ENCODE assay signal across 9 mouse cellular contexts in genomic region chr6:91807169-91807568, GRCm38 (mm10). TPM values are rescaled to one million over a fixed set of nuclear protein-coding genes. Genes with fewer than 3 reads are reported as not detected.
A peak's percentile ranks its signal among the peaks of the same experiment; 100 is the strongest.
DNase-seq lines count a peak whose midpoint lies in the region; ATAC-seq and TF ChIP-seq lines count a peak whose summit lies in the region.
"Had no signal": no experiment of that assay in that cellular context is flagged by ENCODE, and none has a peak within 500 bp of the region (broad histone marks: within the 10 kb centered on the region; RNA-seq: fewer than 3 reads in every experiment).

No protein-coding gene starts in this region.

- H3K36me3 ChIP-seq in heart, adult 2 months (ENCODE audit: control insufficient read depth, insufficient read depth, low read length): no peaks in the 10 kb centered on the region
- H3K36me3 ChIP-seq in ES-Bruce4 (ENCODE audit: control insufficient read depth, insufficient read depth, low read length, poor library complexity, severe bottlenecking): no peaks in the 10 kb centered on the region
- H3K36me3 ChIP-seq in forebrain, embryonic 13.5 days (ENCODE audit: poor library complexity, severe bottlenecking): no peaks in the 10 kb centered on the region
- H3K36me3 ChIP-seq in intestine, postnatal 0 days (ENCODE audit: control insufficient read depth, insufficient read depth): no peaks in the 10 kb centered on the region
- H3K36me3 ChIP-seq in neural tube, embryonic 14.5 days (ENCODE audit: control insufficient read depth, insufficient read depth, low read length): no peaks in the 10 kb centered on the region

- TF ChIP-seq POLR2A in heart, adult 2 months (IDR thresholded peaks at IDR 0.05; ENCODE audit: insufficient read depth, low read depth, low read length): no peak
- no peak for TF ChIP-seq POLR2A in ES-Bruce4 (IDR thresholded peaks at IDR 0.05; ENCODE audit: insufficient read depth, low read length)

- peak; percentile 44 to 46 for DNase-seq in heart, adult 2 months
- DNase-seq in heart, postnatal 36 days: no peak
- DNase-seq in thymus, postnatal 0 days (ENCODE audit: low spot score): no peak
- DNase-seq in cerebellum, postnatal 4 days (ENCODE audit: low spot score in 2 of 2): no peak

- intact Hi-C loops in heart, adult 2 months (cut with DNase I): no loop called here
- intact Hi-C loops in heart, postnatal 36 days (cut with DNase I): no loop called here

- H3K79me2 ChIP-seq in heart, adult 2 months (replicated peaks; ENCODE audit: control insufficient read depth, insufficient read depth, low read length): no peaks in the 10 kb centered on the region

- no peaks in the 10 kb centered on the region for H3K27me3 ChIP-seq in heart, adult 2 months (ENCODE audit: control insufficient read depth, insufficient read depth, low read length)
- no peaks in the 10 kb centered on the region for H3K27me3 ChIP-seq in ES-Bruce4 (ENCODE audit: control insufficient read depth, insufficient read depth, low read length, poor library complexity, severe bottlenecking)
- H3K27me3 ChIP-seq in forebrain, embryonic 13.5 days: peaks cover 32% of the 10 kb centered on the region
- peaks cover 29% of the 10 kb centered on the region for H3K27me3 ChIP-seq in intestine, postnatal 0 days (replicated peaks; ENCODE audit: control insufficient read depth, insufficient read depth, low read length)
- H3K27me3 ChIP-seq in neural tube, embryonic 14.5 days (ENCODE audit: control insufficient read depth, insufficient read depth, low read length): 0 out of 2 replicates have a peak, but pooled peaks cover 3% of the 10 kb centered on the region

- H3K4me1 ChIP-seq in heart, adult 2 months (ENCODE audit: control insufficient read depth, insufficient read depth, low read length): no peaks in the 10 kb centered on the region
- H3K4me1 ChIP-seq in ES-Bruce4 (ENCODE audit: control insufficient read depth, insufficient read depth, low read length): no peaks in the 10 kb centered on the region
- peaks cover 14% of the 10 kb centered on the region for H3K4me1 ChIP-seq in forebrain, embryonic 13.5 days
- no peaks in the 10 kb centered on the region for H3K4me1 ChIP-seq in intestine, postnatal 0 days (replicated peaks; ENCODE audit: control insufficient read depth, insufficient read depth, low read length)
- no peaks in the 10 kb centered on the region for H3K4me1 ChIP-seq in neural tube, embryonic 14.5 days (ENCODE audit: control insufficient read depth, insufficient read depth, low read length)

- H3K4me2 ChIP-seq in forebrain, embryonic 13.5 days: peak overlapping the region; percentile 57
- peak overlapping the region; percentile 35 for H3K4me2 ChIP-seq in intestine, postnatal 0 days (replicated peaks; ENCODE audit: low read depth)
- H3K4me2 ChIP-seq in neural tube, embryonic 14.5 days (ENCODE audit: low read depth, low read length): peak overlapping the region; percentile 4; the same call in 1 of the 2 replicates

- 0 out of 2 replicates have a peak overlapping the region, but pooled peaks have one; percentile 2 for H3K9ac ChIP-seq in heart, adult 2 months (ENCODE audit: low read depth, low read length)
- peak overlapping the region; percentile 7; the same call in 1 of the 2 replicates for H3K9ac ChIP-seq in ES-Bruce4 (ENCODE audit: low read depth, poor library complexity, severe bottlenecking)
- peak overlapping the region; percentile 53 for H3K9ac ChIP-seq in forebrain, embryonic 13.5 days
- no peak overlapping the region; the same call in 1 of the 2 replicates for H3K9ac ChIP-seq in intestine, postnatal 0 days (ENCODE audit: low read depth, low read length)
- H3K9ac ChIP-seq in neural tube, embryonic 14.5 days (replicated peaks; ENCODE audit: low read depth, low read length): 0 out of 2 replicates have a peak overlapping the region, but pooled peaks have one; percentile 32

- TF ChIP-seq EP300 in heart, adult 2 months (IDR thresholded peaks at IDR 0.05; ENCODE audit: insufficient read depth, low read depth, low read length): no peak
- TF ChIP-seq EP300 in ES-Bruce4 (IDR thresholded peaks at IDR 0.05; ENCODE audit: insufficient read depth, low read depth, low read length): no peak

- TF ChIP-seq CTCF in heart, adult 2 months (IDR thresholded peaks at IDR 0.05): no peak
- TF ChIP-seq CTCF in ES-Bruce4 (IDR thresholded peaks at IDR 0.05; ENCODE audit: low read depth, low read length): no peak
- no peak for TF ChIP-seq CTCF in intestine, postnatal 0 days (IDR thresholded peaks at IDR 0.05; ENCODE audit: low read depth)

- H3K4me3 ChIP-seq in heart, adult 2 months: peak overlapping the region; percentile 43
- peak overlapping the region; percentile 42 for H3K4me3 ChIP-seq in ES-Bruce4 (ENCODE audit: low read depth, low read length)
- peak overlapping the region; percentile 32 for H3K4me3 ChIP-seq in forebrain, embryonic 13.5 days
- 0 out of 2 replicates have a peak overlapping the region, but pooled peaks have one; percentile 0 for H3K4me3 ChIP-seq in intestine, postnatal 0 days (ENCODE audit: low read depth, low read length)
- H3K4me3 ChIP-seq in neural tube, embryonic 14.5 days (ENCODE audit: low read depth, low read length): no peak overlapping the region; the same call in 1 of the 2 replicates
- H3K4me3 ChIP-seq: myocyte had no signal

- H3K9me3 ChIP-seq in ES-Bruce4 (replicated peaks; ENCODE audit: control insufficient read depth, insufficient read depth, low read length, poor library complexity, severe bottlenecking): no peaks in the 10 kb centered on the region
- no peaks in the 10 kb centered on the region for H3K9me3 ChIP-seq in forebrain, embryonic 13.5 days (replicated peaks)
- no peaks in the 10 kb centered on the region for H3K9me3 ChIP-seq in intestine, postnatal 0 days (ENCODE audit: control insufficient read depth)
- no peaks in the 10 kb centered on the region for H3K9me3 ChIP-seq in neural tube, embryonic 14.5 days (ENCODE audit: control insufficient read depth, low read length)

- H3K27ac ChIP-seq in heart, adult 2 months: peak overlapping the region; percentile 53
- no peak overlapping the region for H3K27ac ChIP-seq in ES-Bruce4 (ENCODE audit: insufficient read depth, low read length)
- H3K27ac ChIP-seq in forebrain, embryonic 13.5 days: no peak overlapping the region
- no peak overlapping the region for H3K27ac ChIP-seq in intestine, postnatal 0 days (ENCODE audit: low read depth, low read length)
- H3K27ac ChIP-seq in neural tube, embryonic 14.5 days (ENCODE audit: low read depth, low read length): no peak overlapping the region

- 3% methylated on average over 23 of the region's 23 CpGs for WGBS in heart, adult 2 months
- 2% methylated on average over 21 of the region's 23 CpGs for WGBS in forebrain, embryonic 13.5 days
- 2% methylated on average over 21 of the region's 23 CpGs for WGBS in intestine, postnatal 0 days
- 6% methylated on average over 23 of the region's 23 CpGs for WGBS in neural tube, embryonic 14.5 days

- peak; percentile 70; the same call in 1 of the 2 replicates for ATAC-seq in forebrain, embryonic 13.5 days
- ATAC-seq in intestine, postnatal 0 days: no peak
- no peak for ATAC-seq in neural tube, embryonic 14.5 days (ENCODE audit: low read depth)

RNA-seq across cellular contexts. Expression of gene Grip2, which starts 19.9 kb away (rescaled TPM):
- 10 to 100 TPM in 1 of 2 experiments, 1 to 10 TPM in 1; 8.5 to 12.4 TPM for total RNA-seq in heart, adult 2 months (2021)
- 25.2 and 37.9 TPM in 2 replicates for polyA plus RNA-seq in heart, adult 2 months (2012; rRNA removed)
- total RNA-seq in heart, postnatal 36 days (2021): 10 to 100 TPM in 1 of 2 experiments, 1 to 10 TPM in 1; 9.2 to 10.6 TPM
- polyA plus RNA-seq in ES-Bruce4 (2011; ENCODE audit: insufficient read depth, insufficient read length, low read depth, missing spikeins): 0.18 and 0.46 TPM in 2 replicates
- 2.2 and 3.1 TPM in 2 replicates for polyA plus RNA-seq in forebrain, embryonic 13.5 days (2015; fragmentation: Nextera tagmentation; extraction: Ambion mirVana)
- polyA plus RNA-seq in intestine, postnatal 0 days (2015; fragmentation: Nextera tagmentation; extraction: Ambion mirVana): 0.22 and 0.27 TPM in 2 replicates
- polyA plus RNA-seq in neural tube, embryonic 14.5 days (2014; fragmentation: Nextera tagmentation; extraction: Ambion mirVana): 9.8 and 10.4 TPM in 2 replicates
- polyA plus RNA-seq in thymus, postnatal 0 days (2015; fragmentation: Nextera tagmentation; extraction: Ambion mirVana): 0.05 and 0.08 TPM in 2 replicates

Comparison
In these comparisons a context has a peak if more than half of its experiments do, and no peak if none do; other contexts are left out.
1. DNase-seq: peak in heart, adult 2 months (2 of 2); none in heart, postnatal 36 days (0 of 2), thymus, postnatal 0 days (single experiment) and cerebellum, postnatal 4 days (0 of 2).
2. H3K4me2 ChIP-seq: peak in every context shown above with its lines; median percentile 57 in forebrain, embryonic 13.5 days; 35 in intestine, postnatal 0 days; 4 in neural tube, embryonic 14.5 days.